Mouse (Mus musculus): Measurements from ENCODE around the gene Lrrc29.
"Not testable (repeated sequence)": the region's sequence is repeated elsewhere in the genome, so short reads cannot be mapped to it uniquely, and the experiment has no call there.

The Lrrc29 gene

DNA sequence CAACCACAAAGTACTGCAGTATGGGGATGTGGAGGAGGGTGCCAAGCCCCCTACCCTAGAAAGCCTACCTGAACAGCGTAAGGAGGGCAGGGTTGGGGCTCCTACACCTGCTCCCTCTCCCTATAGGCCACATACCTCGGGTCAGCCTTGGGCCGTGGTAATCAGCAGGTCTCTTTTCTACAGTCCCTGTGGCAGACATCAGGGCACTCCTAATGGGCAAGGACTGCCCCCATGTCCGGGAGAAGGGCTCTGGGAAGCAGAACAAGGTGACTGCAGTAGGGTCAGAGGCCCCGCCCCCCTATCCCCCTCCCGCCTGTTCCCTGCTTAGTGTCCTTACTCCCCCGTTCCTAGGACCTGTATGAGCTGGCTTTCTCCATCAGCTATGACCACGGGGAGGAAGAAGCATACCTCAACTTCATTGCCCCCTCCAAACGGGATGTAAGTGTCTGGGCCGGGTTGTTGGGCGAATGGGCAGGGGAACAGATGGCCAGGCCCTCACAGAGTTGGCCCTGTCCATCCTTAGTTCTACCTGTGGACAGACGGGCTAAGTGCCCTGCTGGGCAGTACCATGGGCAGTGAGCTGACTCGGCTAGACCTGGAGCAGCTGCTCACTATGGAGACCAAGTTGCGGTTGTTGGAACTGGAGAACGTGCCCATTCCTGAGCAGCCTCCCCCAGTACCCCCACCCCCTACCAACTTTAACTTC lies 16.8 kb downstream of the Lrrc29 start:
- DNase-seq = no peak

DNA sequence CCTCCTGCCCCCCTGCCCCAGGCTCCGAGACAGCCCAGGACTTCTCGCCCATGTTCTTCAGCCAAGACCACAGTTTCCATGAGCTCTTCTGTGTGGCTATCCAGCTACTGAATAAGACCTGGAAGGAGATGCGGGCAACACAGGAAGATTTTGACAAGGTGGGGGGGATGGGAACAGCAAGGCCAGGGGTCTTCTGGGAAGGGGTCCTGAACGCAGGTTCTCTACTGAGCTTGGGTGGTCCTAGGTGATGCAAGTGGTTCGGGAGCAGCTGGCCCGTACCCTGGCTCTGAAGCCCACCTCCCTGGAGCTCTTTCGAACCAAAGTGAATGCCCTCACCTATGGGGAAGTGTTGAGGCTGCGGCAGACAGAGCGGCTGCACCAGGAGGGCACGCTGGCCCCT lies 17.6 kb downstream of the Lrrc29 start:
- no peak for DNase-seq

DNA sequence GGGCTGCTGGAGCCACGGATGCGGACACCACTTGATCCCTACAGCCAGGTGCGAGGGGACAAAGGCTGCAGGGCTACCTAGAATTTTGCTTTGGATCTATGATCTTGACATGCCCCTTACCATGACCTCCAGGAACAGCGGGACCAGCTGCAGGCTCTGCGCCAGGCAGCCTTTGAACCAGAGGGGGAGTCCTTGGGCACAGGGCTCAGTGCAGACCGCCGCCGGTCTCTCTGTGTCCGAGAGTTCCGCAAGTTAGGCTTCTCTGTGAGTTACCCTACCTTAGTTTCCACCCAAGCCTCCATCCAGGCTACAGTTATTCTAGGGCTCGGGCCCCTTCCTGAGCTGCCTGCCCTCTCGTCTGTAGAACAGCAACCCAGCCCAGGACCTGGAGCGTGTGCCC lies 18.4 kb downstream of the Lrrc29 start:
- DNase-seq = no peak

DNA sequence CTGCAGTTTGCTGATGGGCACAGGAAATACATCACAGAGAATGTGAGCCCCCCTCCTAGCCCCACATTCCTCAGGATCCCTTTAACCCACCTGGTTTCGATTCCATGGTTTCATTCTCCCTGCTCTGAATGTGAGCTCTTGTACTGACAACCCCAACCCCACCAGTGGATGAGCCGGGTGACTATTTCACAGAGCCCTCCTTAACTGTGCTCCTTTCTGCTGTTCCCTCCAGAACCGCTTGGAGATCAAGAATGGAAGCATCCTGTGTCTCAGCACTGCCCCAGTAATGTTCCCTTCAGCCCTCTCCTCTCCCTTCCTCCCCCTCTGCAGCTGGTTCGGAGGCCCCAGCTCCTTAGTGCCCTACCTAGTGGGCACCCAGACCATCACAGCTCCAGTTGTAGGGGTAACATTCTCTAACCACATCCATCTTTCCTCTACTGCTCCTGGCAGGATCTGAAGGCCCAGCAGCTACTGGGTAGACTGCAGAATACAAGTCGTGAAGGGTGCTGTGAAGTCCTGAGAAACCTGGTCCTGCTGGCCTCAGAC lies 19.9 kb downstream of the Lrrc29 start:
- no peak for DNase-seq

DNA sequence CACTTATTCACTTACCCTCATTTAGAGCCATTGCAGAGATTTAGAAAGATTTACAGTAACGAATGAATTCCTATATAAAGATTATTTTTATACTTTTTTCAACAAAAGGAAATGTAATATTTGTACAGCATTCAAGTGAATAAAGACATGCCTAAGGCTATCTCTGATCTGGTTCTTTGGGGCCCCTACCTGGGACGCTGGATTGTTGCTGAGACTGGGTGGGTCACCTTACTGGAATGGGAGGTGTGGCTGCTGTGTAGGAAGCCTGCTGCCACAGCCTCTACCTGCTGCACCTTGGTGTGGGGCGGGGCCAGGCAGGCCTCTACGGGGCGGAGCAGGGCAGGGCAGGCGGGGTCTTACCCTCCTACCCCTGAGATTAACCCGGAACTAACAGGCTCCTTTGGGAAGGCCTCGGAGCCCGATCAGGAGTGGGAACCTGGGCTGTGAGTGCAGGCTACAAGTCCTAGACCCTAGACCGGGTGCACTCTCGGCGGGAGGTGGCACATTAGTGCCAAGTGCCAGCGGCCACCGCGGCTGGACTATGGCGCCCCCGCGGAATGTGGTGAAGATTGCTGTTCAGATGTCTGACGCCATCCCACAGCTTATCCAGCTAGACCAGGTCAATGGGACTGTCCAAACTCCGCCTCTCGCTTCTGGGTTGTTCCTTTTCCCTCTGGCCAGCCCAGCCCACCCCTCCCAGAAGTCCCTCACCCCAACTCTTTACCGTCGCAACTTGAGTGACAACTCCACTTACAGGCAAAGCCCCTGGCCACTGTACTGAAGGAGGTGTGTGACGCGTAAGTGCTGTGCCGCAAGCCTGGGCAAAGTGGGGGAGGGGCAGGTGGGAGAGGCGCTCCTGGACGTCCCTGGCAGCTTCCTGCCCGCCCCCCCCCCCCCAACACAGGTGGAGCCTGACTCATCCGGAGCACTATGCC lies 20.6 kb downstream of the Lrrc29 start, which contains the start of gene Elmo3:
Elmo3 (plus strand) TSS at position 391 of the 935 bp plus-strand sequence.
- peak; percentile 61 for DNase-seq

DNA sequence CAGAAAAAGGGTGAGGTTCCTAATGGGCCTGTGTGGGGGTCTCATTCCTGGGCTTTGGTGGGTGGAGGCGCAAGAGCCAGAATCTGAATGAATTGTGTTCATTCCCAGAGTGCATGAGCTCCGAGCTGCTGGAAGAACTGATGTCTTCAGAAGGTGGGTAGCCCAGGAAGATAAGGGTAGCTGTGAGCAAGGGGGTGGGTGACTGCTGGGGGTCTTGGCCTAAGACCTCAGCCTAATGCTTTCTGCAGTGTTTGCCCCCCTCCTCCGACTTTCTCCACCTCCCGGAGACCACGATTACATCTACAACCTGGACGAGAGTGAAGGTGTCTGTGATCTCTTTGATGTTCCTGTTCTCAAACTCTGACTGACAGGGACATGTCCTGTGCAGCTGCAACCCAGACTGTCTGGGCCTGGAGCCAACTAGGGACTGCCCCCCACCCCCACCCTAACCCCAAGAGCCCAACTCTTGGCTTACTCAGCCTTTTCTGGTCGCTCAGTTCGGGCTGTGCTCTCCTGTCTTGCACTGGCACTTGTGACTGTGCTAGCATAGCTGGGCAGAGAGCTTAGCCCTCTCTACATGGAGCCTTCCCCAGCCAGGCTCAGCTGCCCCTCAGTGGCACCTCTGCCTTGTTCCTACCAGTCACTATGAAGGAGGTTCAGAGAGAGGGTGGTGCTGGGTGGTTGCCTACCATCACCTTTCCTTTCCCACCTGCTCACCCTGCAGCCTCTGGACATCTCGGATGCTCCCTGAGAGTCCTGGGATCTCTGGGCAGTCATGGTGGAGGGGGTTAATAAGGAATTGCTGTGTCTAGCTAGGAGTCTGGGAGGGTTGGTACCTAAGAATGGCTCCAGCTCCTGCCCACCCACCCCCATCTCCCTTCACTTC lies 21.5 kb downstream of the Lrrc29 start:
- no peak for DNase-seq

DNA sequence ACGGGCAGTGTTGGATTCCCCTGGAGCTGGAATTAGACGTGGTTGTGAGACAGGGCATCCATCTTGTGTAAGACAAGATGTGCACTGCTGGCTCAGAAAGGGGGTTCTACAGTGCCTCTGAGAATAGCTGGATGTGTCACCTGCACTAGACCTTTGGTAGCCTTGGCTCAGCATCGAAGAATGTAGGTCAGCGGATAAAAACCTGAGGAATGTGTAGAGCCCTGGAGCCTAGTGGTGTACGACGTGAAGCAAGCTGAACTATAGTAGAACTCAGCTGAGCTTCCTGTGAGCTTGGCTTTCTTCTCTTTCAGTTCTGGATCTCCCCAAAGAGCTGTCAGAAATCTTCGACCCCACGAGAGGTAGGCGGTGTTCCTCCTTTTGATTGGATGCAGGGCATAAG lies 22.2 kb downstream of the Lrrc29 start:
- no peak for DNase-seq

DNA sequence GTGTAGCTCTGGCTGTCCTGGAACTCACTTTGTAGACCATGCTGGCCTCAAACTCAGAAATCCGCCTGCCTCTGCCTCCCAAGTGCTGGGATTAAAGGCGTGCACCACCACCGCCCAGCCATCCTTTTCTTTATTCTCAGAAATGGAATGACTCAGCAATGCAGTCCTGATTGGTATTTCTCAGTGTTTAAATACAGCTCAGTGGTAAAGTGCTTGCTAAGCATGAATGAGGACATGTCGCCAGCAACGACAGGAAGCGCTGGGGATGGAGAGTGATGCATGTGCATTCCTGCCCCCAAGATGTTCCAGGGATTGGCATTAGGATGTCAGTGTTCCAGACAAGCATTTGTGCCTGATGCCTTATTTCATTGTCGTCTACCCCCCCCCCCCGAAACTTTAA lies 22.7 kb downstream of the Lrrc29 start:
- DNase-seq = no peak

DNA sequence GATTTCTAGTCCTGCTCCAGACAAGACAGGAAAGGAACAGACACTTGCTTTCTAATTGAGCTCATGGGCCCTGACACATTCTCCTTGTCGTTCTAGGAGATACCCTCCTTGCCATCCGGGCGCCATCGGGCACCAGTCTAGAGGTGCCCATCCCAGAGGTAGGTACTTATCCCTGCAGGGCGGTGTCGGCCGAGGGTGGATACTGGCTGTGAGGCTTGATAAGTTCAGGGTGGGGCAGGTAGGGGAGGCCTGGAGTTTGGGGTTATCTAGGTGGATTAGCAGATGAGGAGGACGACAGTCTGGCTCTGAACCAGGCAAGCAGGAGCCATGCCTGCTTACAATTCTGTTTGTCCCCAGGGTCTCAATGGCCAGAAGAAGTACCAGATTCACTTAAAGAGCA lies 26.1 kb downstream of the Lrrc29 start:
- DNase-seq = no peak

DNA sequence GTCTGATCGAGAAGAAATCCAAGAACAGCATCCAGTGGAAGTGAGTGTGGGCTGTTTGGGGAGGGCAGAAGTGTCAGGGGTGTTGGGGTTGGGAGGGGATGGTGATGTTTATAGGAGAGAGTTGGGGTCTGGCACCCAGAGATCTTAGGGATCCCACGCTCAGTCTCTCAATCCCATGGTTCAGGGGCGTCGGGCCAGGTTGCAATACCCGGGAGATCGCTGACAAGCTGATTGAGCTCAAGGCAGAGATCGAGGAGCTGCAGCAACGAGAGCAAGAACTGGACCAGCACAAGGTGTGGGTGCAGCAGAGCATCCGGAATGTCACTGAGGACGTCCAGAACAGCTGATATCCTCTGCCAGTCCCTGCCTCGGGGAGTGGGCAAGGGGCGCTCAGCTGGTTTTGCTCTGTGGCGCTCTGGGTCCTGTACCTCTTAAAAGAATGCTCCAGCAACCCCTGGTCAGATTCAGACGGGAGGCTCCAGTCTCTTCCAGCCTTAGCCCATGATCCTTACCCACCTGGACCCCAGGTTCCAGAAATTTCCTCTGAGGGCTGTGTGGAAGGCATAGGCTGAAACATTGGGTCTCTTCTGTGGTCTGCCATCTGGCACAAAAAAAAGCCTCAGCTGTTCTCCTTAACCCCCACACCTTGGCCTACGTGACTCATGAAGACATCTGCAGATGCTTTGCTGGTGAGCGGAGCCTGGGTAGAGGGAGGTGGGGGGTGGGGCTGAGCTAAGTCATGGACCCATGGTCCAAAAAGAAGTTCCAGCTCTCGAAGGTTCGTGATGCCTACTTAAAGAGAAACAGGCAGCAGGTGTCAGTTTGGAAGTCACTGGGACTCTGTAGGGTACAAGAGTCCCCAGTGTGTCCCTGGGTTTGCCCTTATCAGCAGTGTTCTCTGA lies 27.5 kb downstream of the Lrrc29 start:
- DNase-seq = no peak

DNA sequence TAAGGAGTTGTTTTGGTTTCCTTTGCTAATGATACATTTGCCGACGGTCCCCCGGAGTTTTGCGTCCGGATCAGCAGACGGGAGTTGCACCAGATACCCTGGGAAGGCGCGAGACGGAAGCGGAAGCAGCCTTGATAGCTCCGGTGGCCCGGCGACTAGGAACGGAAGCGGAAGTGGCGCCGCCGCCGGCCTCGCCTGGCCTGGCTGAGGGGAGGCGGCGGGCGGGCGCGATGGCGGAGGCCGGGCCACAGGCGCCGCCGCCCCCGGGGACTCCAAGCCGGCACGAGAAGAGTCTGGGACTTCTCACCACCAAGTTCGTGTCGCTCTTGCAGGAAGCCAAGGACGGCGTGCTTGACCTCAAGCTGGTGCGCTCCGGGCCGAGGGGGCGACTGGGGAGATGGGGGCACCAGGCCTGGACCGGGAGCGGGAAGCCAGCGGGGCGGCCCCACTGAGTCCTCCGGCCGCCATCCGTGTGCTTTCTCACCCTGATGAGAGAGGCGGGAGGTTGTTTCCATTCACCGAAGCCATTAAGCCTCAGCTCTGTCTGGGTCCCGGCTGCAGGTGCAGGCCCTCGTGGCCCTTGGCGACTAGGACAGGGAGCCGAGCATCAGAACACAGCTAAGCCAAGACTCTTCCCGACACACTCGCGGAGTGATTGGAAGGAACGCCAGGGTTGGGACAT lies 28.4 kb downstream of the Lrrc29 start, which contains the start of gene E2f4:
E2f4 (plus strand) TSS at position 153 of the 682 bp plus-strand sequence.
- DNase-seq = peak; percentile 95

DNA sequence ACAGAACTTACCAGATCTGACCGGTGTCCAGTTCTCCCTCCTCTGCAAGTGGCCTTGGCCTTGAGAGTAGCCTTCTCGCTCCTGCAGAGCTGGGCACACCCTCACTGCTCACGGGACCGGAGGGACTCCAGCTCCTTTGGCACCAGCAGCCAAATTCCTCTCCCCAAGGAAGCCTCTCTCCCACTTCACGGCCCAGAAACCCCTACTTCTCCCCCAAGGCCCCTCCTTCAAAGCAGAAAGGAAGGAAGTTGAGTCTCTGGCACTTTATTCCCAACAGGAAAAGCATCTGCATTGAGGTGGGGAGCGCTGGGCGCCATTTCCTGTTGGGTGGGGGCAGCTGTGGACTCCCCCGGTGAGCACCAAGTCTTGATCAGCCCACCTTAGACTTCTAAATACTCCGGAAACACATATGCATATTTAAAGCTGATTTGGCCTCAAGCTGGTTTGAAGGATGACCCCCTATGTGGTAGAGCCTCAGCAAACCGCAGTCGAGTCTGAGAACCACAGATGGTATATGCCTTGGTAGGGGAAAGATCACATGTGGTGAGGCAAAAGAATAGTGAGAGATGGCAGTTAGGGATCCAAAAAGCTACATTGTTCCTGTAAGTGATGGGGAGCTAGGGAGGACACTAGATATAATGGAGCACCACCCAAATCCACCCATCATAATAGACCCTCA lies 30.0 kb downstream of the Lrrc29 start, which contains the start of gene Exoc3l:
Exoc3l (minus strand) TSS at position 207 of the 679 bp plus-strand sequence.
- no peak for DNase-seq

DNA sequence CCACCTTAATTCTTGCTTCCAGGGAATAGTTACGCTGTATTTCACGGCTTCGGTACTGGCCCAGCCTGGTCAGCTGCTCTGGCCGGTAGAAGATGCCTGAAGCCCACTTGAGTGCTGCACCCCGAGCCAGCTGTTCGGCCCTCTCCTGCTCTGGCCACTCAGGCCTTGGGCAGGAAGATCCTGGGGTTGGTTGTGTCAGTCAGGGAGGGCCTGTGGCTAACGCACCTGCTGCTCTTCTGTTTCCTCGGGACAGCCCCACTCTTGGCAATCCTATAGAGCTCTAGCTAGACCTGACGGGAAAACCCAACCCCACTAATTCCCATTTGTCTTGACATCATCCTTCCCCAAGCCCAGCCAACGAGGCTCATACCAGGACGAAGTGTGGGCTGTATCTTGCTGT lies 30.8 kb downstream of the Lrrc29 start:
- DNase-seq = no peak

DNA sequence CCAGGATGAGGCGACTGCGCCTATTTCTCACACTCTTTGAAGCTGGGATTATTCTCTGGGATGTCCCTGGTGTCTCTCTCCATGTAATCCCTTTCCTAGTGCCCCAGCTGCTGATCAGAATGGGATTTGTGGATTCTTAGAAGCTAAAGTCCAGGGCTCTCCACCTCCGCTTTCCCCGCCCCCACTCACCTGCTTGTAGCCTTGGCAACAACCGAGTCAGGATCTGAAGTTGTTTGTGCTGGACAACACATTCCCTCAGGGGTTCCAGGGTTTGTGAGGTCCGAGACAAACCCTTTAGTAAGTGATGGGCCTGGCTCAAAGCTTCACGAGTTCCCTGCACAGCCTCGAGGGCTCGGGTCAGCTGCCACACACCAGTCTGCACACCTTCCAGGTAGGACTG lies 31.3 kb downstream of the Lrrc29 start:
- no peak for DNase-seq

DNA sequence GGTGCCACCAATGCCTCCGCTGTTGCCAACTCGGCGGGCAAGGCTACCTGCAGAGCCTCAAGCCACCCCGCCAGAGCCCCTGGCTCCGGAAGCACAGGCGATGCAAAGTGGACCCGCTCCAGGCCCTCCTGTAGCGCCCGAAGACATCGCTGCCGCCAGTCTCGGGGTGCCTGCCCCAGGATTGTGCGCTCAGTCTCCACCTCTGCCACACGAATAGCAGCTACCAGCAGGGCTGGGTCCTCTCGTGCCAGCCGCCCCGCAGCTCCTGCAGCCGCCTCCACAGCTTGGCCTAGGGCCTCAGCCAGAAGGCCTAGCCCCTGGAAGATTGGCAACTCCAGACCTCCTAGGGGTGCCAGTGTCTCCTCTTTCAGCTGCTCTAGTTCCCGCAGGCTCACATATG lies 32.7 kb downstream of the Lrrc29 start:
- DNase-seq = no peak

DNA sequence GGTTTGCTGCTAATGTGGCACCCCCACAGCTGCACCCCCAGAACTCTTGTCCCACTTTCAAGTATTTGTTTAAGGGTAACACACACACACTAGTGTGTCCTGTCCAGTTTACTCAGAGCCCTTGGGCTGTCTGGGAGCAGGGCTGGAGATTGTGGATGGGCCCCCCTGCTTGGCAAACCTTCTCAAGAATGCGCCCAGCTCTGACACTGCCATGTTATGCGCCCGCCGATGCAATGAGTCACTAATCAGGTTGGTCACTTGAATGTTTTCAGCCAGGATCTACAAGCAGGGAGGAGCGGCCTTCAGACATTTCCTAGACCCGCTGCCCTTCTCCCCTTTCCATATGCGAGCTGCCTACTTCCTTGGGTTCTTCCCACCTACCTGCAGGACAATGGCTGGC lies 33.6 kb downstream of the Lrrc29 start:
- DNase-seq = no peak

DNA sequence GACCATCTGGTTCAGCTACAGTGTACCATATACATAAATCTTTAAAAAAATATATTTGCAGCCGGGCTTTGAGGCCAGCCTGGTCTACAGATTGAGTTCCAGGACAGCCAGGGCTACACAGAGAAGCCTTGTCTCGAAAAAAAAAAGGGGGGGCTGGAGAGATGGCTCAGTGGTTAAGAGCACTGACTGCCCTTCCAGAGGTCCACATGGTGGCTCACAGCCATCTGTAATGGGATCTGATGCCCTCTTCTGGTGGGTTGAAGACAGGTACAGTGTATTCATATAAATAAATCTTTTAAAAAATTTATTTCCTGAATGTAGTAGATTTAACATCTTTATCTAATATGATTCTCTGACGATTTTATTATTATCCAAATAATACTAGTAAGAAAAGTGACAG lies 34.3 kb downstream of the Lrrc29 start:
- not testable (repeated sequence) for DNase-seq

DNA sequence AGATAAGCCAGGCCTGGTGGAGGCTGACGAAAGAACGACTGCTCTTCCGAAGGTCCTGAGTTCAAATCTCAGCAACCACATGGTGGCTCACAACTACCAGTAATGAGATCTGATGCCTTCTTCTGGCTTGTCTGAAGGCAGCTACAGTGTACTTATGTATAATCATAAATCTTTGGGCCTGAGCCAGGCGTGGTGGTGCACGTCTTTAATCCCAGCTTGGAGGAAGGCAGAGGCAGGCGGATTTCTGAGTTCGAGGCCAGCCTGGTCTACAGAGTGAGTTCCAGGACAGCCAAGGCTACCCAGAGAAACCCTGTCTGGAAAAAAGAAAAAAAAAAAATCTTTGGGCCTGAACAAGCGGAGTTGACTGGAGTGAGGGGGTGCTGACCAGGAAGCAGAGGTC lies 34.7 kb downstream of the Lrrc29 start:
- DNase-seq = not testable (repeated sequence)

DNA sequence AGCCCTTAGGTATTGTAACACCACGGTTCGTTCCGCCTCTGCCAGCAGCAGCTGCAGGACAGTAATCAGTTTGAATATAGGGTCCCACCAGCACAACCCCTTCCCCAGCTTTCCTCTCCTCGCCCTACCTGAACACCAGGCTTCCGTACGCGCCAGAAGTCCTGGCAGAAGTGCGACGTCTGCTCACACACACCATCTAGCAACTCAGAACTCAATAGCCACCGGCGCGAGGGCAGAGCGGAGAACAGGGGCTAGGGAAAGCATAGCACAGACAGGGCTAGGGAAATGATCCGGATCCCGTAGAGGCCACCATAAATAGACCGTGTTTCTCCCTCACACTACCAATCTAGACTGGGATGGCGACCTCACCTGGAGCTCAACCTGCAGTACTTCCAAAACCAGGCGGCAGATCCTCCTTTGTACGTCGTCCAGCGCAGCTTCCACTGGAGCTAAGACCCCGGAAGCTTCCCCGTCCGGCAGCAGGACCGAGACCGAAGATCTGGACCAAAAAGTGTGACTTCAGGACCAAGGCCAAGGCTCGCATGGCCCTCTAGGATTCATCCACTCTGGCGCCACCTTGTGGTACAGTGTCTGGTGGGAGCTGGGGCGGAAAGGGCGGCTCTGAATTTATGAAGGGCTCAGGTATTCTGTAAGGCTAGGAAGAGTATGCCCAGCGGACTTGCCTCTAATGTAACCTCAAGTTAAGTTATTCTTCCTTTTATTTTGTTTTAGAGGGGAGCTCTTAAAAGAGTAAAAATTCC lies 35.3 kb downstream of the Lrrc29 start:
- DNase-seq = peak; percentile 91

Data from retina, postnatal 1 day (tissue).